Mouse (Mus musculus): ENCODE measurements around the gene Zranb1.

Zranb1 gene

DNA sequence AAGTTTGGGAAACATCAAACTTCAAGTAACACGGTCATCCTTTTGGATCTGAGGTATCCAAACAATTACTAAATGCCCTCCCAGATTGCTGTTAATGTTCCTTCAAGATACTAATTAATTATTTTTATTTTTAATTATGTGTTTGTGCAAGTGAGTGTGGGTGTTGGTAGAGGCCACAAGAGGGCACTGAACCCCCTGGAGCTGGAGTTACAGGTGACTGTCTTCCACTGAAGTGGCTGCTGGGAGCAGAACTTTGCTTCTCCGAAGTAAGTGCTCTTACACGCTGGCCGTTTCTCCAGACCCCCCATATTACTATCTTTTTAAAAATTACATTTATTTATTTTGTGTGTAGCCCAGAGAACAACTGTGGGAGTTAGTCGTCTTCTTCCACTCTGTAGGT lies 887 bp upstream of the Zranb1 start:
- DNase-seq, result no peak

DNA sequence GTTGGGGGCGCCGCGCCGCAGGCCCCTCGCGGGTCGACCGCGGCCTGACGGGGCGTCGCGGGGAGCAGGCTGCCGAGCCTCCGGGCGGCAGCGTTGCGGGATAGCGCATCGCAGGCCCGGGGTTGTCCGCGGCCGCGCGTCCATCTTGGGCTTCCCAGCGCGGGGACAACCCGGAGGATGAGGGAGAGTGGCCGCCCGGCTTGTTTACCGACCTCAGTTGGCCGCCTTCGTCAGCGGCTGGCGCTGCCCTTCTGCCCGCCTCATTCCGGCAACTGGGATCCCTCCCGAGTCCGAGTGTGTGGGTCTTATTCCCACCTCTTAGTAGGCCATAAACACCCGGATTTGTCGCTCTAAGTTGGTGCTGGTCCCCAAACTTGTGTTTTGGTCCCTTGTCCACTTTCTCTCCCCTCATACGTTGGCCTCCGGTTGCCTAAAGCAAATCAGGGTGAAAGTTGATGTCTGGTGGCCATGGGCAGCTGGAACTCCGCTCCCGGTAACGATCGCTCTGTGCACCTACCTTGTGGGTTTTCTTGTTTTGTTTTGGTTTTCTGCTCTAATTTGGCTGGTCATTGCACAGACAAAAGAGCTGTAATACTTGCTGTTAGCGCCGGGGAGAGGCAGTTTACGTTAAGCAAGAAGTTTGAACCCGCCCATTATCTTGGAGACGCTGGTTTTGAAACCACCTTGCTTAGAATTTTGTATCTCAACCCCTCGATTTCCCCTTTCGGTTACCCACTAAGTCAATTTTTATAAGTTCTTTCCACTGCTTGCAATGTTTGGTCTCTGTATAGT lies 814 bp downstream of the Zranb1 start:
- peak; percentile 20 for DNase-seq

DNA sequence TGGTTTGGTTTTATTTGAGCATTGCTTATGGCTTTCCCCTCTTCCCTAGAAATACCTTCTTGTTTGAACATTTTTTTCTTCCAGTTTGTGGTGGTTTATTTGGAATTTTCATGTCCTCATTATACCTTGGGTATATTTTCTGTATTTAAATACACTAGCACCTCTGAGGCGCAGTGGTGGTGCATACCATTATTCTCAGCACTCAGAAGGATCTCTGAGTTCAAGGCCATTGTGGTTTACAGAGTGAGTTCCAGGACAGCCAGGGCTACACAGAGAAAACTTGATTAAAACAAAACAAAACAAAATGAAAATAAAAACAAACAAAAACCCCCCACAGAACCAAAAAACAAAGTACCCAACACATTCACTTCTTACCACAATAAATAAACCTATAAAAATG lies 2.4 kb downstream of the Zranb1 start:
- DNase-seq, result no peak

DNA sequence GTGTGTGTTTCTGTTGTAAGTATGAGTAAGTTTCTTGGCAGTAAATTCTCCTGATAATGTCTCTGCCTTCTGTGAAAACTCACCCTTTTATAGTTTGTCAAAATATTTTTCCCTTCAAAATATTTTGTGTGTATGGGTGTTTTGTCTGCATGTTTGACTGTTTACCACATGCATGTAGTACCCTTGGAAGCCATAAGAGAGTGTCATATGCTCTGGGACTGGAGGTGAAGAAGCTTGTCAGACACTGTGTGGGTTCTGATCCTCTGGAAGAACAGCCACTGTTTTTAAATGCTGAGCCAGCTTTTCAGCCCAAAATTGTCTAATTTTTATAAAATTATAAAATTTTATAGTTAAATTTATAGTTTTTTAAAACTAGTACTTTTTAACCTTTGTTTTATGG lies 3.8 kb downstream of the Zranb1 start:
- no peak for DNase-seq

DNA sequence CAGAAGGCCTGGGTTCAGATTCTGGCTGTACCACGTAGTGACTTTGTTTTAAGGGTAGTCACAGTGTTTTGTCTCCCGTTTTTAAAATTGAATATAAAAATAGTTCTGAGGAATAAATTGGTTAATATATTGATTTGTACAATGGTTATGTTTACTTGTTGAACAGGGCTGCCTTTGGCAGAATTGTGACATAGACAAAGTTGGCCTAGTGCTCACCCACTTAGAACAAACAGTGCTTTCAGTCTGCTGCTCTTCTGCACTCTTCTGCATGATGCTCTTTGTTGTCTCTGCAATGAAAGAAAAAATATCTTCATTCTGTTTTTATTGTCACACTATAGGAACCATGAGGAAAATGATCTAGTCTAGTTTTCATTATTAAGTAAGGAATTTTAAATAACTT lies 8.2 kb downstream of the Zranb1 start:
- peak; percentile 6 for DNase-seq

DNA sequence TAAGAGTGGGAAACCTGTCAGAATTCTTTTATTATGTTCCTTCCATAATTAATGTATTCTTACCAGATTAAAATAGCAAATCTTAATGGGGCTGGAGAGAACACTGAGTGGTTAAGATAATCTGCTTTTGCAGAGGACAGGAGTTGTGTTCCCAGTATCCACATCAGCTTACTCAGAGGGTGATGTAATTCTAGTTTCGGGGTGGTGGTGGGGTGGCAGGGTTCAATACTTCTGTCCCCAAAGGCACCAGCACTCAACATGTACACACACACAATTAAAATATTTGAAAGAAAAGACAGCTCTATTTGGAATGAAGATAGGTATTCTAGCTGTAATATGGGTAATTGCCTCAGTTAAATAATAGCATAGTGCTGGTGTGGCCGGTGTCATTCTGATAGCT lies 9.6 kb downstream of the Zranb1 start:
- no peak for DNase-seq

- DNase-seq, result no peak
These were observed 19.0 kb downstream of the Zranb1 start for GRCm38 (mm10) chr7:132949968-132950367.

- no peak for DNase-seq
These were observed 19.7 kb downstream of the Zranb1 start for GRCm38 (mm10) chr7:132950613-132951012.

- no peak for DNase-seq
These were observed 33.5 kb downstream of the Zranb1 start for GRCm38 (mm10) chr7:132964395-132964794.

GRCm38 (mm10) chr7:132965707-132966106 lies 34.8 kb downstream of the Zranb1 start:
- no peak for DNase-seq

GRCm38 (mm10) chr7:132972079-132972478 lies 41.1 kb downstream of the Zranb1 start:
- DNase-seq, result no peak

DNA sequence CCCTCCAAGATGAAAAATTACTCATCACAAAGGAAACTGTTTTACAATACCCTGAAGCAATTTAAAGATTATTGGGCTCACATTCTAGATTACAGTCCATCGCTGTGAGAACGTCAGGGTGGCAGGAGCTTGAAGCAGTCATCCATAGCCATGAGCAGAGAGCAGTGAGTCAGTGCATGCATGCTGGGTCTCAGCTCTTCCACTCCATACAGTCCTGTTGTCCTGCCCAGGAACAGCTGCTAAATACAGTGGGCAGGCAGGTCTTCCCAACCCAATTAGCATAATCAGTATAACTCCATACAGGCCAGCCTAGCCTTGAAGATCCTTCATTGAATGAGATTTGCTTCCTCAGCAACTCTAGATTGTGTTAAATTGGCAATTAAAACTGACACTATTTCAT lies 45.1 kb downstream of the Zranb1 start:
- DNase-seq, result no peak

GRCm38 (mm10) chr7:132977981-132978380 lies 47.0 kb downstream of the Zranb1 start:
- no peak for DNase-seq

- DNase-seq, result no peak
These were observed 51.7 kb downstream of the Zranb1 start for GRCm38 (mm10) chr7:132982639-132983038.

GRCm38 (mm10) chr7:132989839-132990238 lies 58.9 kb downstream of the Zranb1 start:
- DNase-seq, result no peak

GRCm38 (mm10) chr7:132991240-132991900 lies 60.4 kb downstream of the Zranb1 start:
- no peak for DNase-seq

GRCm38 (mm10) chr7:132992967-132993615 lies 62.1 kb downstream of the Zranb1 start:
- DNase-seq, result no peak

DNA sequence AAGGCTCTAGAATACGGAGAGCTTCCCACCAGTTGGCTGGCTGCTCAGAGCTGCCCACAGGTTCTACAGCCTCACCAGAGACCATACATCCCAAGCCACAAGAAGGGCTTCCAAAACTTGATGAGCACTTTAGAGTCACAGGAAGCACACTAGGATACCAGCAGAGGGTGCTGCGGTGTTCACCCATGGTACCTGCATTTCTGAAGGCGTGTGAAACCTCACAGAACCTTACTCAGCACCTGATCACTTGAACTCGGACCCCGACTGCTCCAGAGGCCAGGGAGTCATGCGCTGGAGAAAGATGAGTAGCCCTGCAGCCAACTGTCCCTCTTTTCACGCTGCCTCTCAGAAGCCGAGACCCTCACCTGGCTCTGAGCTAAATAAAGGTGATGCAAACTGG lies 63.2 kb downstream of the Zranb1 start:
- no peak for DNase-seq

DNA sequence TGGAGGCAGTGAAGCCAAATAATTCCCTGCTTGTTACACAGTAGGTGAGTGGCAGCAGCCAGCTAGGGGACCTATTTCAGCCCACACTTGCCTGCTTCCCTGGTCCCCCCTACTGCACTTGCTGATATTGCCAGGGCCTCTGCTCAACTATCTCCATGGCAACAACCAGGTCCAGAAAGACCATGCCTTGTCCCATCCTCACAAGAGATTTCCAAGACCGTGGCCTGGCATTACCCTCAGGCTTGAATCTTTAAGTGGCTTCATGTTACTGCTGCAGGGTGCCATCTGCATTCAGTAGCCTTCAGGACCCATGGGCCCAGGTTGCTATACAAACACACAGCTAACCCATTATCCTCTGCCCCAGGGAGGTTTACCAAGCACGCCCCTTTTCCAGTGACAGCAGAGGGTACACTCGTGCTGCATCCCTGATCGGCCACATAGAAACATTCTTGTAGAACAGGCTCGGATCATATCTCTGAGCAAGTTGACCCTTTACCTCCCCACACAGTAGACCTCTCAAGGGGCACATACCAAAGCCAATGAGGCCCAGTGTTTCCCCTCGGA lies 63.8 kb downstream of the Zranb1 start:
- no peak for DNase-seq

GRCm38 (mm10) chr7:132996391-132996790 lies 65.4 kb downstream of the Zranb1 start:
- DNase-seq, result no peak

DNA sequence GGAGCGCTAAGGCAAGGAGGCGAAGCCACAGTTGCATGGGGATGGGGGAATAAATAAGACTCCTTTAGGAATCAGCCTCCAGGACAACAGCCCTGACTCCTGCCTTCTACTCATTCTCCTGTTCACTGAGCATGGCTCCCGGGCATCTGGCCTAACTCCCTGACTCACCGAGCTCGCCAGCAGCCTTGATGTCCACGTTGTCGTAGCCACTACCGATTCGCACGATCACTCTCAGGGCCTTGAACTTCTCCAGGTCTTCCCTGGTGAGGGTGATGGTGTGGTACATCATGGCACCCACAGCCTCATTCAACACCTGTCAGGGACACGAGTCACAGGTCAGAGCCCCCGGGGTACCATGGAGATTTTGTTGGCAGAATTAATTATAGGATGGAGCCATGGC lies 67.7 kb downstream of the Zranb1 start:
- no peak for DNase-seq

DNA sequence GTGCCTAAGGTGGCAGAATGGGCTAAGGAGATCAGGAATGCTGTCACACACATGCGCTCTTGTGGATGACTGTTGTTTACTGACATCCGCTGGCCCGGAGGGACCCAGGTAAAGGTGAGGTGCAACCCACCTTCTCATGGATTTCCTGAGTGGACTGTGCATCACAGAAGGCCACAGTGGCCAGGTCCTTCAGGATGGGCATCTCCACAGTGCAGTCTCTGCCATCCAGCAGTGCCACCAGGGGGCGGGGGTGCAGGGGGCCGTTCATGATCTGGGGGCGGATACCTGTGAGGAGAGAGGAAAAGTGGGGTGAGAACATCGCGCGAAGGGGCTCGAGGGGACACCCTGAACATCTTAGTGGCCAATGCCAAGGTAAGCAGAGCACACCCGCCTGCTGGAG lies 68.1 kb downstream of the Zranb1 start:
- no peak for DNase-seq

DNA sequence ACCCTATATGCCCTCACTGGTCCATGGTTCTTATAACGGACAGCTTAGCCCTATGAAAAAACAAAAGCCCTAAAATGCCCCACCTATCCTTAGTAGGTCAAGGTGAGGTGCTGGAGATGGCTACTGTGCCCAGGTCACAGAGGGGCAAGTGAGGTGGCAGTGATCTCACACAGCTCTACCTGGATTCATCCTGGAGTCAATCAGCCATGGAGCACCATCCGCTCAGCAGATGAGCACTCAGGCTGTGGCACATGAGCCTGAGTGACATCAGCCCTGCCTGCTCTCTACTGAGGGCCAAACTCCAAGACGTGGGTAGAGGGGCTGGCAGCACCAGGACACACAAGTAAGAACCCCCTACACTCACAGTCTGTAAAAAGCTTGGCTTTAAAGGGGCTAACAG lies 70.4 kb downstream of the Zranb1 start:
- DNase-seq, result no peak

DNA sequence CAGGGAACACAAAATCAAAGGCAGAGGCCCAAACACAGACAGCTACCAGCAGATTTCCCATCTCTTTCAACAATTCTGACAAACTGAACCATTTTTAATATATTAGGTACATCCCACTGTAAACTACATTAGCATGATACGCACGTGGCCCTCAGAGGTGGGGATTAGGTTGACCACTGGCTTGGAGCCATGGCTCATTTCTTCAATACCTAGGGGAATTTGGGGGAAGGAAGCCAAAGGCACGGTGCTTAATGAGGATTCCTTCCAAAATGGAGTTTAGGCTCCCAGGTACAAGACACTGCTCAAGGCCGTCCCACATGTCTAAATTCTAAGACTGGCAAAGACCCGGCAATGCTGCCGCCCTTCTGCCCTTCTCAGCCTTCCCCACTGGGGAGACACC lies 71.3 kb downstream of the Zranb1 start:
- DNase-seq, result no peak

Measured in layer of hippocampus, adult 9-11 months (tissue).